Mouse (Mus musculus): ENCODE data around the gene Bad.

- TF ChIP-seq POLR2A (IDR thresholded peaks at IDR 0.05; ENCODE audit: extremely low read depth, insufficient read depth, low read length) (no peak), CTCF (IDR thresholded peaks at IDR 0.05; ENCODE audit: low read depth, low read length) (no peak)
These were observed 35.5 kb upstream of the Bad start for GRCm38 (mm10) chr19:6906199-6906598.
